Mouse (Mus musculus): ENCODE results near the gene Drc7.

GRCm38 (mm10) chr8:95075504-95075903 lies 20.6 kb downstream of the Drc7 start:
- TF ChIP-seq CTCF (IDR thresholded peaks at IDR 0.05; ENCODE audit: low read depth) (no peak), EP300 (IDR thresholded peaks at IDR 0.05; ENCODE audit: low read depth) (no peak)
